1 mouse cellular context compared by ENCODE assay signal in the genomic region with DNA sequence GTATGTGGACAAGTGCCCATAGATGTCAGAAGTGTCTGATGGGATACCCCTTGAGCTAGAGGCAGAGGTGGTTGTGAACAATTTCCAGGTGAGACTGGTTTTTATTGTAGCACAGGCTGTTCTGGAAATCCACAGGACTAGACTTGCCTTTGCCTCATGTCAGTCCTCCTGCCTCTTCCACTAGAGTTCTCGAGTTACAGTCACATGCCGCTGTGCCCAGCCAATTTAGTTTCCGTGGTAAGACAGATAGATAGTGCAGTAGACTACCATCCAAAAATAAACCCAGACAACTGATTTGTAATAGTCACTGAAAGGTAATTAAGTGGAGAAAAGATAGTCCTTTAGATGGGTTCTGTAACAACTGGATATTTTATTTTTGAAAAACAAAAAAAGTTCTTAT.
TF ChIP-seq lines count a peak whose summit lies in the region.

No protein-coding gene starts in this region.

TF ChIP-seq in C2C12, 6 proteins besides CTCF, POLR2A, EP300 and RAD21:
- TF ChIP-seq MYOD1 (IDR thresholded peaks at IDR 0.05; ENCODE audit: control insufficient read depth, insufficient read length, low read depth) (no peak), MAX (IDR thresholded peaks at IDR 0.05) (no peak), USF1 (IDR thresholded peaks at IDR 0.05; ENCODE audit: low read depth) (peak; percentile 79), FOSL1 (IDR thresholded peaks at IDR 0.05; ENCODE audit: insufficient read depth, low read length, poor library complexity, severe bottlenecking) (no peak)
